Mouse (Mus musculus) liver, adult 2 months (tissue): Measurements from ENCODE around the gene Sgms1. TPM values are rescaled to one million over a fixed set of nuclear protein-coding genes. Genes with fewer than 3 reads are reported as not detected.
"Not testable (repeated sequence)": the region's sequence is repeated elsewhere in the genome, so short reads cannot be mapped to it uniquely, and the experiment has no call there.

Source experiments
- DNase-seq: peaks from one replicate; pipeline ENCODE4 v3.0.0-alpha.2; 2011; ENCODE audit warnings: low read depth, low spot score; ENCODE audit errors: extremely low read depth
- H3K27ac ChIP-seq: fragments of 200-500 bp; replicated peaks from 2 replicates; pipeline ENCODE4 v1.5.1; 2012; ENCODE audit warnings: low read depth, mild to moderate bottlenecking, control low read depth, inconsistent platforms, low read length; ENCODE audit not compliant: insufficient read depth
- H3K27me3 ChIP-seq: fragments of 200-500 bp; 2 replicates; pipeline ENCODE4 v1.6.1; 2012; ENCODE audit warnings: mild to moderate bottlenecking, moderate library complexity, low read length, inconsistent platforms; ENCODE audit not compliant: control insufficient read depth, insufficient read depth
- H3K36me3 ChIP-seq: fragments of 200-500 bp; 2 replicates; pipeline ENCODE4 v1.6.1; 2012; ENCODE audit warnings: low read length, inconsistent platforms; ENCODE audit not compliant: control insufficient read depth, insufficient read depth
- H3K4me1 ChIP-seq: fragments of 200-500 bp; 2 replicates; pipeline ENCODE4 v1.6.1; 2011; ENCODE audit warnings: low read length; ENCODE audit not compliant: control insufficient read depth, insufficient read depth
- H3K4me3 ChIP-seq: fragments of 200-500 bp; 2 replicates; pipeline ENCODE4 v1.5.1; 2011; ENCODE audit warnings: low read depth, mild to moderate bottlenecking, control low read depth, low read length, moderate library complexity; ENCODE audit not compliant: insufficient read depth
- H3K79me2 ChIP-seq: fragments of 200-500 bp; 2 replicates; pipeline ENCODE4 v1.6.1; 2012; ENCODE audit warnings: inconsistent platforms, mild to moderate bottlenecking, low read length, moderate library complexity; ENCODE audit not compliant: control insufficient read depth, insufficient read depth
- H3K9ac ChIP-seq: fragments of 200-500 bp; 2 replicates; pipeline ENCODE4 v1.6.1; 2012; ENCODE audit warnings: low read depth, mild to moderate bottlenecking, control low read depth, inconsistent platforms, low read length
- CTCF ChIP-seq: fragments of 200-500 bp; IDR thresholded peaks from 2 replicates; pipeline ENCODE4 v1.5.1; 2011; ENCODE audit warnings: low read depth, low read length, control low read depth
- POLR2A ChIP-seq: fragments of 200-500 bp; IDR thresholded peaks from 2 replicates; pipeline ENCODE4 v1.6.1; 2011; ENCODE audit warnings: low read length, control low read depth; ENCODE audit not compliant: insufficient read depth; ENCODE audit errors: extremely low read depth
- WGBS: fragments of 180-500 bp; shearing (Covaris S2); methylation state at CpG from one replicate; pipeline ENCODE4 v1.1.7; 2018; 5-methylcytosine and 5-hydroxymethylcytosine counted together
- polyA plus RNA-seq: library from polyadenylated mRNA; depleted of rRNA; stranded (reverse); fragments of >200 nt; gene quantifications from 2 replicates; pipeline ENCODE4 v1.2.3, GENCODE M21; 2012
- total RNA-seq: library from RNA; depleted of rRNA; stranded (reverse); fragments of >200 nt; gene quantifications from 2 replicates; pipeline ENCODE4 v1.2.3, GENCODE M21; 2014

The Sgms1 gene
- total and polyA plus RNA-seq, 2 experiments = 6.5 to 26.7 TPM

GRCm38 (mm10) chr19:32138361-32139088, 251.0 kb downstream of the Sgms1 start:
- peaks cover 7% of the 10 kb centered on the region; the same call in 1 of the 2 replicates for H3K4me1 ChIP-seq
- H3K4me3 ChIP-seq = no peak overlapping the region
- H3K27ac ChIP-seq = peak overlapping the region; percentile 34
- TF ChIP-seq POLR2A (no peak), CTCF (no peak)
- no peak for DNase-seq
- no peak overlapping the region for H3K9ac ChIP-seq
- H3K36me3 ChIP-seq = 0 out of 2 replicates have a peak, but pooled peaks cover 2% of the 10 kb centered on the region
- H3K79me2 ChIP-seq = no peaks in the 10 kb centered on the region
- H3K27me3 ChIP-seq = no peaks in the 10 kb centered on the region
- 74% methylated on average over 14 of the region's 14 CpGs for WGBS

- WGBS = 86% methylated on average over 5 of the region's 5 CpGs
- Histone ChIP-seq H3K9ac (no peak overlapping the region), H3K4me3 (no peak overlapping the region), H3K4me1 (peaks cover 7% of the 10 kb centered on the region; the same call in 1 of the 2 replicates), H3K27me3 (no peaks in the 10 kb centered on the region), H3K79me2 (no peaks in the 10 kb centered on the region), H3K27ac (0 out of 2 replicates have a peak overlapping the region, but pooled peaks have one; percentile 4), H3K36me3 (0 out of 2 replicates have a peak, but pooled peaks cover 2% of the 10 kb centered on the region)
- TF ChIP-seq CTCF (no peak), POLR2A (no peak)
- DNase-seq = no peak
Observed at GRCm38 (mm10) chr19:32137904-32138303, 251.6 kb downstream of the Sgms1 start.

- Histone ChIP-seq H3K4me3 (no peak overlapping the region), H3K9ac (no peak overlapping the region), H3K36me3 (0 out of 2 replicates have a peak, but pooled peaks cover 2% of the 10 kb centered on the region), H3K79me2 (no peaks in the 10 kb centered on the region), H3K27ac (no peak overlapping the region), H3K27me3 (no peaks in the 10 kb centered on the region), H3K4me1 (peaks cover 7% of the 10 kb centered on the region; the same call in 1 of the 2 replicates)
- TF ChIP-seq POLR2A (no peak), CTCF (no peak)
- 76% methylated on average over 4 of the region's 4 CpGs for WGBS
- DNase-seq = no peak
Observed at GRCm38 (mm10) chr19:32136888-32137625, 252.5 kb downstream of the Sgms1 start.

GRCm38 (mm10) chr19:32131707-32132488, 257.6 kb downstream of the Sgms1 start:
- 90% methylated on average over 16 of the region's 17 CpGs for WGBS
- not testable (repeated sequence) for H3K36me3 ChIP-seq, DNase-seq, H3K4me3 ChIP-seq, H3K27ac ChIP-seq, H3K79me2 ChIP-seq, H3K4me1 ChIP-seq, H3K9ac ChIP-seq, H3K27me3 ChIP-seq

GRCm38 (mm10) chr19:32129281-32129680, 260.2 kb downstream of the Sgms1 start:
- Histone ChIP-seq H3K27ac (no peak overlapping the region), H3K4me1 (0 out of 2 replicates have a peak, but pooled peaks cover 2% of the 10 kb centered on the region), H3K79me2 (no peaks in the 10 kb centered on the region), H3K36me3 (peaks cover 12% of the 10 kb centered on the region), H3K27me3 (no peaks in the 10 kb centered on the region), H3K9ac (no peak overlapping the region), H3K4me3 (no peak overlapping the region)
- 92% methylated on average over 8 of the region's 8 CpGs for WGBS
- no peak for DNase-seq
- TF ChIP-seq CTCF (no peak), POLR2A (no peak)
